Mouse (Mus musculus): ENCODE data around the gene Col5a1.

DNA sequence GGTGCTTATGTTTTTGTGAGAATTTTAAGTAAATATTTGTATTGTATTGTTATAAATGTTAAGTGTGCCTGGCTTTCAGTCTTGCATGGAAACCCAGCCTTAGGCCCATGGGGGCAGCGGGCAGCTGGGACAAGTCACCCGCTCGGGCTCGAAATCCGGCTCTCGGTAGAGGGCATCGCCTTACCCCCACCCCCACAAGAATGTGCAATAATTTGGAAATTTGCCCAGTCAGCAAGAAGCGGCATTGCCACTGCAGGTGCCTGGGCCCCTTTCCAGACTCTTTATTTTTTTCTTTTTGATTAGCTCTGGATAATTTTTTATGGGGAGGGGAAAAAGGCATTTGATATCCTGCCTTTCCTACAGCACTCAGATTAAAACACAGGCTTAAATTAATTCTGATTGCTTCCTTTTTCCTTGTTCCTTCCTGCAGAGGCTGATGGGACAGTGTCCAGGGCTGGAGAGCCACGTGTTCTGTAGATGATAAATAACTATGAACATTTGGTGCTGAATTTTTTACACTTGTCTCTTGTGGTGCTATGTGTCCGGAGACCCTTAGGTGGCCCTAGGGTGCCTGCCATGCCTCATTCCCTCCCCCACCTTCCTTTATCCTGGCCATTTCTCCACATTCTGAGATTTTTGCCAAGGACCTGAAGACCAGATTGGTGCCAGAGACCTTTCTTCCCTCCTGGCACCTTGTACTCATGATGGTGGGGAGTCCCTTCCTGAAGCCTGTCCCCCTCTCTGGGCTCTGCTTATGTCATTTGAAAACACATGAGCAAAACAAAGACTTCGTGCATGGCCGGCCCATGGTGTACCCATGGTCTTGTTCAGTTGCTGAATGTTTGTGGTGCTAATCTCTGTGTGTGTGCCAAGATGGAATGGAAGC, 151.5 kb downstream of the Col5a1 start:
- TF ChIP-seq CTCF (conservative IDR thresholded peaks at IDR 0.05; ENCODE audit: low read length) (no peak), POU5F1 (IDR thresholded peaks at IDR 0.05; ENCODE audit: borderline replicate concordance, low read length) (no peak)
